Mouse (Mus musculus) gastrocnemius, adult 2 months (tissue): ENCODE measurements around the gene Pnpla2. TPM values are rescaled to one million over a fixed set of nuclear protein-coding genes. Genes with fewer than 3 reads are reported as not detected.

Experiments used
- DNase-seq: peaks from one replicate; pipeline ENCODE4 v3.0.0; 2022
- H3K27ac ChIP-seq: fragments of 200-600 bp; 2 replicates; pipeline ENCODE4 v1.8.1; 2022; ENCODE audit warnings: mild to moderate bottlenecking
- H3K4me3 ChIP-seq: fragments of 200-600 bp; 2 replicates; pipeline ENCODE4 v1.8.1; 2022; ENCODE audit warnings: mild to moderate bottlenecking, moderate library complexity
- CTCF ChIP-seq: fragments of 200-600 bp; IDR thresholded peaks from 2 replicates; pipeline ENCODE4 v1.8.1; 2022; ENCODE audit warnings: antibody characterized with exemption, mild to moderate bottlenecking, moderate library complexity
- intact Hi-C: fragments of 180-260 bp; cut with DNase I; formaldehyde crosslinking; loops from one replicate; pipeline ENCODE4 v1.15.1; 2025
- total RNA-seq, 2 experiments: library from RNA; stranded (reverse); gene quantifications; 2 replicates each; pipeline ENCODE4 v1.2.3; 2021

The Pnpla2 gene
- total RNA-seq, 2 experiments from 2014 or later: 345 to 348 TPM

GRCm38 (mm10) chr7:141466607-141467148 lies 11.7 kb downstream of the Pnpla2 start:
- intact Hi-C loops: no loop called here
- peak; percentile 26 for DNase-seq
- Histone ChIP-seq H3K27ac (peak overlapping the region; percentile 94), H3K4me3 (peak overlapping the region; percentile 87)
- TF ChIP-seq CTCF: no peak

- DNase-seq: peak; percentile 94
- peak within 1 kb of the TSS; percentile 87 for H3K4me3 ChIP-seq
- intact Hi-C loops: no loop called here
- no peak for TF ChIP-seq CTCF
- peak within 1 kb of the TSS; percentile 94 for H3K27ac ChIP-seq
Measured at GRCm38 (mm10) chr7:141467230-141468030, 12.4 kb downstream of the Pnpla2 start, which contains the start of gene Cd151. Cd151 (plus strand) TSS chr7:141467392.

GRCm38 (mm10) chr7:141468164-141468521 lies 13.1 kb downstream of the Pnpla2 start:
- no peak for TF ChIP-seq CTCF
- intact Hi-C loops: no loop called here
- H3K27ac ChIP-seq: peak overlapping the region; percentile 94
- peak; percentile 59 for DNase-seq
- peak overlapping the region; percentile 87 for H3K4me3 ChIP-seq

GRCm38 (mm10) chr7:141468522-141469211 lies 13.7 kb downstream of the Pnpla2 start:
- Histone ChIP-seq H3K4me3 (peak overlapping the region; percentile 87), H3K27ac (peak overlapping the region; percentile 94)
- TF ChIP-seq CTCF: peak; percentile 60
- intact Hi-C loops: no loop called here
- DNase-seq: peak; percentile 72

- DNase-seq: peak; percentile 27
- intact Hi-C loops: no loop called here
- Histone ChIP-seq H3K4me3 (peak overlapping the region; percentile 87), H3K27ac (peak overlapping the region; percentile 94)
- TF ChIP-seq CTCF: no peak
Measured at GRCm38 (mm10) chr7:141469352-141469751, 14.4 kb downstream of the Pnpla2 start.

GRCm38 (mm10) chr7:141469901-141470636 lies 15.1 kb downstream of the Pnpla2 start:
- H3K27ac ChIP-seq: peak overlapping the region; percentile 94

GRCm38 (mm10) chr7:141470637-141470944 lies 15.6 kb downstream of the Pnpla2 start:
- TF ChIP-seq CTCF: no peak
- DNase-seq: peak; percentile 16
- no peak overlapping the region for H3K4me3 ChIP-seq
- intact Hi-C loops: no loop called here
- no peak overlapping the region for H3K27ac ChIP-seq

More at GRCm38 (mm10) chr7:141469901-141470636, 15.1 kb downstream of the Pnpla2 start:
- peak; percentile 21 for DNase-seq
- no peak for TF ChIP-seq CTCF
- peak overlapping the region; percentile 87 for H3K4me3 ChIP-seq
- intact Hi-C loops: no loop called here

GRCm38 (mm10) chr7:141471236-141471635 lies 16.2 kb downstream of the Pnpla2 start:
- Histone ChIP-seq H3K27ac (no peak overlapping the region), H3K4me3 (no peak overlapping the region)
- DNase-seq: no peak
- no peak for TF ChIP-seq CTCF
- intact Hi-C loops: no loop called here

GRCm38 (mm10) chr7:141472226-141472625 lies 17.2 kb downstream of the Pnpla2 start:
- intact Hi-C loops: no loop called here
- no peak for DNase-seq
- Histone ChIP-seq H3K4me3 (no peak overlapping the region), H3K27ac (no peak overlapping the region)
- no peak for TF ChIP-seq CTCF

GRCm38 (mm10) chr7:141472763-141473162 lies 17.8 kb downstream of the Pnpla2 start:
- no peak for TF ChIP-seq CTCF
- Histone ChIP-seq H3K4me3 (no peak overlapping the region), H3K27ac (no peak overlapping the region)
- DNase-seq: peak; percentile 18
- intact Hi-C loops: no loop called here

- intact Hi-C loops: no loop called here
- Histone ChIP-seq H3K4me3 (peak overlapping the region; percentile 97), H3K27ac (peak overlapping the region; percentile 98)
- TF ChIP-seq CTCF: no peak
- DNase-seq: peak; percentile 16
Measured at GRCm38 (mm10) chr7:141474160-141474559, 19.2 kb downstream of the Pnpla2 start.

GRCm38 (mm10) chr7:141475011-141475804 lies 20.2 kb downstream of the Pnpla2 start, which contains the start of the genes Polr2l and Tspan4:
Polr2l (minus strand) TSS chr7:141475132.
Tspan4 (plus strand) TSS chr7:141475240.
- peak; percentile 91 for DNase-seq
- Histone ChIP-seq H3K27ac (peak within 1 kb of the TSS; percentile 98), H3K4me3 (peak within 1 kb of the TSS; percentile 97)
- peak; percentile 19; the same call in 1 of the 2 replicates for TF ChIP-seq CTCF
- intact Hi-C loops: no loop called here
